Mouse (Mus musculus) kidney, embryonic 15.5 days (tissue): ENCODE measurements at regions not wholly inside any gene's neighbourhood (a gene's known extent, or its start where the extent isn't known, plus 50 kb on each side); places are given as distances from the start of the nearest gene placed in this dataset.
A peak's percentile ranks its signal among the peaks of the same experiment; 100 is the strongest.

ENCODE experiments used
- ATAC-seq: fragments of 200-750 bp; cut with Nextera tagmentation; replicated peaks from 2 replicates; pipeline ENCODE4 v1.8.0; 2017; ENCODE audit warnings: moderate TSS enrichment; ENCODE audit not compliant: low FRiP score
- H3K27ac ChIP-seq: fragments of 300-500 bp; sonication (generic); 2 replicates; pipeline ENCODE4 v1.5.1; 2015; ENCODE audit warnings: mild to moderate bottlenecking, inconsistent platforms
- H3K27me3 ChIP-seq: fragments of 300-500 bp; sonication (generic); 2 replicates; pipeline ENCODE4 v1.6.1; 2015; ENCODE audit warnings: inconsistent platforms
- H3K36me3 ChIP-seq: fragments of 300-500 bp; sonication (generic); 2 replicates; pipeline ENCODE4 v1.6.1; 2015; ENCODE audit warnings: inconsistent platforms
- H3K4me1 ChIP-seq: fragments of 300-500 bp; sonication (generic); 2 replicates; pipeline ENCODE4 v1.6.1; 2015; ENCODE audit warnings: inconsistent platforms
- H3K4me2 ChIP-seq: fragments of 300-500 bp; sonication (generic); 2 replicates; pipeline ENCODE4 v1.6.1; 2015; ENCODE audit warnings: moderate library complexity, mild to moderate bottlenecking, inconsistent platforms
- H3K4me3 ChIP-seq: fragments of 300-500 bp; sonication (generic); replicated peaks from 2 replicates; pipeline ENCODE4 v1.5.1; 2015; ENCODE audit warnings: mild to moderate bottlenecking, inconsistent platforms
- H3K9ac ChIP-seq: fragments of 300-500 bp; sonication (generic); 2 replicates; pipeline ENCODE4 v1.6.1; 2015; ENCODE audit warnings: mild to moderate bottlenecking, inconsistent platforms
- H3K9me3 ChIP-seq: fragments of 300-500 bp; sonication (generic); replicated peaks from 2 replicates; pipeline ENCODE4 v1.6.1; 2016; ENCODE audit warnings: inconsistent platforms
- WGBS: fragments of 180-500 bp; shearing (Covaris S2); methylation state at CpG from one replicate; pipeline ENCODE4 v1.1.7; 2015; ENCODE audit warnings: mixed read lengths; 5-methylcytosine and 5-hydroxymethylcytosine counted together

DNA sequence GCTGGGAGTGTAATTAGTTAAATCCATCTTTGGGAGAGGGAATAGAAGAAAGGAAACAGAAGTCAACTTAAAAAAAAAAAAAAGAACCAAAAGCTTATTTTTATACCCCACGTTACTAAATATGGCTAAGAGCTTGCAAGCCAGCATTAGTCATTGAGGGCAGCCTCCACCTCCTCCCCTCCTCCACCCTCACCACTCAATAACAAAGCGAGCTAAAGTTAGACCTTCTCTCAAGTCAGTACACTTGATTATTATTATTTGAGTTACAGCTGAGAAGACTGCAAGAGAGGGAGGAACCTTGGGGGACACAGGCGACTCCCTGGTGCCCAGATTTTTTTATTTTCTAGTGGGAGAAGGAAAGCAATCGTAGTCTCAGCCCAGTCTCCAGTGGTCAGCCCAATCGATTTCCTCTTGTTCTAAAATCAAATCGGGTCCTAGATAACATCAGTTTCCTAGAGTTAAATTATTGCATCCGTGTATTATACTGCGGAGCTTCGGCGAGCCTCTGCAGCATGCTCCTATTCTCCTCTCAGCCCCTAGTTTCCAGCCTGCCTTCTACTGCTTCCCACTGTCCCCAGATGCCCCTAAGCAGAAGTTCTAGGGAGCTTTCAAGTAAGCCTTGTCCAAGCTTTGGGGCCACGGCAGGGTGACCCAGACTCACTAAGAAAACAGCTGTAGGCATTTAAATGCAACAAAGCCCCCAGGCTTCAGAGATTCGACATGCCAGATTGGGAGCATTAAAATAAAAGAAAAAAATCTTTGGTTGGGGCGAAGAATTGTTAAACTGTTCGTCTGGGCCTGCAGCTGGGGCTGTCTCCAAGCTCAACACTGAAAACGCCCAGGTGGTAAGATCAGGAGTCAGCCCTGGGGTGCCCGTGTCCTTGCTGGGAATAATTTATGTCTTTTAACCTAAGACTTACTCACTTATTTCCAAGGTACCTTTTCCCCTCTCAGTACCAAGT is 196.0 kb upstream of the BC052040 start:
- ATAC-seq, result peak; percentile 75
- peaks cover 21% of the 10 kb centered on the region for H3K4me1 ChIP-seq
- H3K36me3 ChIP-seq, result no peaks in the 10 kb centered on the region
- no peaks in the 10 kb centered on the region for H3K9me3 ChIP-seq
- H3K27me3 ChIP-seq, result no peaks in the 10 kb centered on the region
- H3K4me2 ChIP-seq, result peak overlapping the region; percentile 17
- no peak overlapping the region for H3K4me3 ChIP-seq
- H3K27ac ChIP-seq, result peak overlapping the region; percentile 87
- H3K9ac ChIP-seq, result no peak overlapping the region
- 27% methylated on average over 16 of the region's 16 CpGs for WGBS

DNA sequence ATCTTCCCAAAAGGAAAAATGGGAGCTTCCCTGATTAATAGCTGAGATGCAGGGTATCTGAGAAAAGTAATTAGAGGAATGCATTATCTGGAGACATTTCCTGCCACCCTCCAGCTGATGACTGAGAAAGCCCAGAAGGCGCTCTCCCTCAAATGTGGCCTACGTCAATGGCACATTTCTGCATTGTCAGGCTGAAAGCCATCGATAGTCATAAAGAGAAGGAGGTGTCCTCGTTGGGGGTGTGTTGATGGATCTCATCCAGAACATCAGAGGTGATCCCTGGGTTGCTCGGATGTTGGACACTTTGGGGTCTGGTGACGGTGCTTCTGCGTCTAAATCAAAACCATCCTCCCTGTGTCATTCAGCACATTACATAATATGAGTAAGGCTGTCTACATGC is 189.9 kb upstream of the BC052040 start:
- no peaks in the 10 kb centered on the region for H3K9me3 ChIP-seq
- no peaks in the 10 kb centered on the region for H3K36me3 ChIP-seq
- H3K27ac ChIP-seq, result 0 out of 2 replicates have a peak overlapping the region, but pooled peaks have one; percentile 5
- H3K4me3 ChIP-seq, result no peak overlapping the region
- H3K9ac ChIP-seq, result no peak overlapping the region
- WGBS, result 74% methylated on average over 7 of the region's 7 CpGs
- H3K4me2 ChIP-seq, result no peak overlapping the region
- H3K4me1 ChIP-seq, result 0 out of 2 replicates have a peak, but pooled peaks cover 16% of the 10 kb centered on the region
- no peak for ATAC-seq
- H3K27me3 ChIP-seq, result no peaks in the 10 kb centered on the region

DNA sequence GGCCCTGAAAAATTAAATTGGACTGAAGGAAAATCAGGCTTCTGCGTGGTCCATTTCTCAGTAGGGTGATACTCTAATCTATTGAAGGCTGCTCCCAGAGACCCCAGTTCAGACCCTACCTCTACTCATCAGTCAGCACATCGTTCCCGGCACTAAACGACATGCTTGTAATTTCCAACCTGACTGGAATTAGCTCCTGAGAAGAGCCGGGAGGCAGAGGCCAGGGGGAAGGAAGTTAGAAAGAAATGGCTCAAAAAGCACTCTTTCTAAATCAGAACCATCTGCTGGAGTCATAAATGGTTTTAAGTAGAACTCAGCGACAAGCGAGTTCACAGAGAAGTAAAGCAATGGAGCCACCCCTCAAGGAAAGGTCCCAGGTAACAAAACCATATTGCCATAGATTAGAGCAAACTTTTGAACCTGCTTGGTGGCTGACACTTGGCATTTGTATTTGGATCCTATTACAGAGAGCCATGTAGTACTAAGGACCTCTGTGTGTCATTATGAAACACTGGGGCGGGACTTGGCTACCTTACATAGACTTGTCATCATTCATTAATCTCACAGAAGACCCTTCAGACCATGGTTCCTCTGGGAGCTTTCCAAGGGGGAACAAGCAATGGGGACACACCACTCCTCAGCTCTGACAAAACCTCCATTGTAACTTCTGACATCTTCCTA is 189.3 kb upstream of the BC052040 start:
- no peak overlapping the region for H3K4me2 ChIP-seq
- H3K4me1 ChIP-seq, result 0 out of 2 replicates have a peak, but pooled peaks cover 13% of the 10 kb centered on the region
- no peaks in the 10 kb centered on the region for H3K27me3 ChIP-seq
- 53% methylated on average over 8 of the region's 8 CpGs for WGBS
- no peak overlapping the region for H3K9ac ChIP-seq
- no peaks in the 10 kb centered on the region for H3K9me3 ChIP-seq
- no peaks in the 10 kb centered on the region for H3K36me3 ChIP-seq
- peak overlapping the region; percentile 5; the same call in 1 of the 2 replicates for H3K27ac ChIP-seq
- ATAC-seq, result no peak
- no peak overlapping the region for H3K4me3 ChIP-seq

DNA sequence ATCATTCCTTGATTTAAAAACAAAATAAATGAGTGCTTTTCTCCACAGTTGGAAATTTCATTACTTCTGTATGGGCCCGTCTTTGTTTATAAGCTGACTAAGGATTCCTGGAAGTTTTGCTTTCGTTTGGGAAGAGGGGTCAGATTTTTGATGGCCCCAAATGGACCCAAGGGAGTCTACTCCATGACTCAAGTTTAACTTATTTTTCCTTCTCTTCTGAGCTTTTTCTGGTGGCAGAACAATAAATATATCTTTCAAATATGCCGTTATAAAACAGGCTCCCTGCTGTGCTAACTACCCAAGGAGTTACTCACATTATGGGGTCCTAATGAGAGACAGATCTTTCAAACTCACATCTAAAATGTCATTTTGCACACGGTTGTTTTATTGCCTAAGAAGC is 187.4 kb upstream of the BC052040 start:
- Histone ChIP-seq H3K27ac (peak overlapping the region; percentile 73; the same call in 1 of the 2 replicates), H3K9ac (no peak overlapping the region), H3K27me3 (no peaks in the 10 kb centered on the region), H3K4me2 (0 out of 2 replicates have a peak overlapping the region, but pooled peaks have one; percentile 5), H3K4me1 (0 out of 2 replicates have a peak, but pooled peaks cover 13% of the 10 kb centered on the region), H3K36me3 (no peaks in the 10 kb centered on the region), H3K4me3 (no peak overlapping the region), H3K9me3 (no peaks in the 10 kb centered on the region)
- peak; percentile 40; the same call in 1 of the 2 replicates for ATAC-seq
- 13% methylated on average over 4 of the region's 4 CpGs for WGBS

DNA sequence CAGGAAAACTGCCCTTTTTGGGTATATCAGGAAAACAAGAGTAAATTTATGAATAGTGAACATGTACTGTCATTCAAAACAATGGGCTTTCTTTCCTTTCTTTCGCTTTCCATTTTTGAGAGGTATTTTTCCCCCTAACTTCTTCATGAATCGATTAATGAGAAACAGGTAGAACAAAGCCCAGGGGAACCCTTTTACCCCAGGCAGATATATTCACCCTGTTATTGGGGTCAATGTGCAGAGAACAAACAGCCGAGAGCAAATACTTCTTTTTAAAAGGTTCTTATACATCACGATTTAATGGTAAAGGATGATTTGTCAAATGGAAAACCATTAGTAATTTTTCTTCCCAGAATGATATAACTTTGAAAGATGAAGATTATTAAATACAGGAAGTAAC is 183.0 kb upstream of the BC052040 start:
- H3K4me1 ChIP-seq, result 0 out of 2 replicates have a peak, but pooled peaks cover 3% of the 10 kb centered on the region
- WGBS, result 66% methylated on average over 4 of the region's 4 CpGs
- H3K9me3 ChIP-seq, result no peaks in the 10 kb centered on the region
- H3K9ac ChIP-seq, result no peak overlapping the region
- H3K27ac ChIP-seq, result no peak overlapping the region
- no peak overlapping the region for H3K4me3 ChIP-seq
- no peak overlapping the region for H3K4me2 ChIP-seq
- ATAC-seq, result no peak
- no peaks in the 10 kb centered on the region for H3K27me3 ChIP-seq
- no peaks in the 10 kb centered on the region for H3K36me3 ChIP-seq

DNA sequence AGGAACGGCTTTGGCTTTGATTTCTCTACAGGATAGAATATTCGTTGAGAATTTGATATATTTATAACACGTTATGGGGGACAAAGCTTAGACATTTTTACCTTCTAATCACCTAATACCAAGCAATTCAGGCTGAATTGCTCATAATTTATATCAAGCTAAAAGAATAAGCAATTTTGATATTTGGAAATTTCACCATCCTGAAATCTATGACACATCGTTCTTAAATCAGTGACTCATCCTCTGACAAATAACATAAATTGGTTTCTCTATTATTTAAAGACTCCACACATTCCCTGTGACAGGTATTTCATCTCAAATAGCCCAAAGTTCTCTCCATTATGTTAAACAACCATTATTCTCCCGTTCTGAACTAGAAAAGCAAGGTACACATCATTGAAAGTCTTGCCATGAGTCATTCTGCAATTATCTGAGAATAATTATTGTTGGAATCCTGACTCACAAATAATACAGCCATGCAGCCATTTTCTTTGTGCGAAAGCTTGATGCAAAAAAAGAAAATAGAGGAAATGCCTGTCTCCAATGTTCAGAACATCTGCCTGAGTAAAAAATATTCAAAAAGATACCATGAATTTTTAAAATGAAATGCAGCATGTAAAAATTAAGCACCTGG is 182.3 kb upstream of the BC052040 start:
- Histone ChIP-seq H3K9me3 (no peaks in the 10 kb centered on the region), H3K4me3 (no peak overlapping the region), H3K4me1 (no peaks in the 10 kb centered on the region), H3K36me3 (no peaks in the 10 kb centered on the region), H3K27me3 (no peaks in the 10 kb centered on the region), H3K27ac (no peak overlapping the region), H3K9ac (no peak overlapping the region), H3K4me2 (no peak overlapping the region)
- WGBS, result 81% methylated on average over 6 of the region's 6 CpGs
- ATAC-seq, result no peak

DNA sequence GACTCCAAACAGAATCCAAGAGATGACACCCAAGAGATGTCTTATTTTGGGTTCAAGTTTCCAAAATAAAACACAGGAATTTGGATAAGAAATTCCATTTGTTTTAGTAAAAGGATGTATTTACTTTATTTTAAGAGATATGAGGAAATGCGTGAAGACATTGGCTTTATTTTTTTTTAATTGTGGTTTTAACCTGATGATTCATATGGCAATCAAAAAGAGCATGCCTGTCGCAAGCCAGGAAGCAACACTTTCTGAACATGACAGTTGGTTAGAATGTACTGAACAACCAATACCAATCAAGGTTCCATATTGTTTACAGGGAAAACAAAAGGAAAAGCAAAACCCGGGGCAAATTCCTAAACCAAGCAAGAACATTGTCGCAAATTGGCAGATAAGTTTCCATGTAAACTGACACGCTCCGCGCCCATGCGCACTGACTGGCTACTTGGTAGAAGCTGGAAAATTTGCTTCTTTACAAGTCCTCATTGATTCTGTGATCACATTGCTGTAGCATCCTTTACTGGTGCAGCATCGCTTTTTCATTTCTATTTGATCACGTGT is 181.4 kb upstream of the BC052040 start:
- 88% methylated on average over 10 of the region's 10 CpGs for WGBS
- no peaks in the 10 kb centered on the region for H3K4me1 ChIP-seq
- no peak for ATAC-seq
- H3K9me3 ChIP-seq, result no peaks in the 10 kb centered on the region
- H3K4me3 ChIP-seq, result no peak overlapping the region
- H3K36me3 ChIP-seq, result no peaks in the 10 kb centered on the region
- H3K9ac ChIP-seq, result no peak overlapping the region
- no peaks in the 10 kb centered on the region for H3K27me3 ChIP-seq
- no peak overlapping the region for H3K27ac ChIP-seq
- no peak overlapping the region for H3K4me2 ChIP-seq

DNA sequence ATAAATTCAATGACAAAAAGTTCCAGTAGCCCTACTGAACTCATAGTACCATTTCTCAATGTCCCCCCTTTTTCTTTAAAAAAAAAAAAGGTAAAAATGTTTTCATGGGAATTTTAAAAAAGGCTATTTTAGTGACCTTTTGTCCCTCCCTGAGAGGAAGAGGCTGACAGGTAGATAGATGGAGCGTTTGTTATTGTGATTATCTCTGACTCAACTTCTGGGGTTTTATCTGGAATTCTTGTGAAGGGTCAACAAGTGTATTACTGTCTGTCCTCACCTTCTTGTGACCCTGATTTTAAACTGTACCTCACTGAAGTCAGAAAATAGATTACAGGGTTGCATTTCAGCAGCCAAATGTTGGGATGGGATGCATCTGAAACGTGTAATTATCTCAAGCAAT is 179.3 kb upstream of the BC052040 start:
- Histone ChIP-seq H3K36me3 (no peaks in the 10 kb centered on the region), H3K27me3 (no peaks in the 10 kb centered on the region), H3K9ac (no peak overlapping the region), H3K9me3 (no peaks in the 10 kb centered on the region), H3K4me3 (no peak overlapping the region), H3K27ac (no peak overlapping the region), H3K4me2 (no peak overlapping the region), H3K4me1 (no peaks in the 10 kb centered on the region)
- WGBS, result 24% methylated on average over 2 of the region's 2 CpGs
- ATAC-seq, result no peak

DNA sequence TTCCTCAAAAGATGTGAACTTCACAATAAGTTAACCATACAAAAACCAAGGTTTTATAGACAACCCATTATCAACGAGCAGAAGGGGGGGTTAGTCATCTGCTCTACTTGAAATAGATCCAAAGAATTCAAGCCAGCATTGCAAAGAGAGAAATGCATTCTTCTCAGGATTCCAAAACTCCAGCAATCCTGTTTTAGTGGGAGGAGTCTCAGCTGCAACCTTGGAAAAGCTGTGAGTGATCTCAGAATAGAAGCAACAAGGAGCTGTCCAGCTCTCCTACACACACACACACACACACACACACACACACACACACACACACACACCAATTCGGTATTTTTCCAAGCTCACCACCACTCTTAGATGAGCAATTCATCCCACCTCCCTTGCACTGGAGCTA is 149.0 kb upstream of the BC052040 start:
- H3K36me3 ChIP-seq, result no peaks in the 10 kb centered on the region
- no peak for ATAC-seq
- no peak overlapping the region for H3K4me2 ChIP-seq
- 41% methylated on average over 2 of the region's 2 CpGs for WGBS
- H3K9ac ChIP-seq, result no peak overlapping the region
- no peaks in the 10 kb centered on the region for H3K27me3 ChIP-seq
- peak overlapping the region; percentile 34 for H3K27ac ChIP-seq
- 0 out of 2 replicates have a peak, but pooled peaks cover 9% of the 10 kb centered on the region for H3K4me1 ChIP-seq
- H3K4me3 ChIP-seq, result no peak overlapping the region
- H3K9me3 ChIP-seq, result no peaks in the 10 kb centered on the region

DNA sequence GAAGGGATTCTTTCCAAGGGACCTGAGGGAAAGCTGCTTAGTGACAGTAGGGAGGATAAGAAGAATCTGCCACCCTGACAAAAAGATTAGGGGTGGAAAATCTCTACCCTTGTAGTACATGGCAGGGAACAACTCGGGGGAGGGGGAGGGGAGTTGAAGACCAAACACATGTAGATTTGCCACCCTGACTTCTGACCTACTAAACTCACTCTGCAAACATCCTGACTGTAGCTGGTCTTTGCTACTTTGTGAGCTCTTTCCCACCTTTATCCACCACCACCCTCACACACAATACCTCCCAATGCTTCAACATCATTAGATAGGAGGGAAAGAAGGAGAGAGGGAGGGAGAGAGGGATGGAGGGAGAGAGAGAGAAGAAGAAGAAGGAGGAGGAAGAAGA is 140.4 kb upstream of the BC052040 start:
- Histone ChIP-seq H3K27me3 (no peaks in the 10 kb centered on the region), H3K27ac (no peak overlapping the region), H3K9me3 (no peaks in the 10 kb centered on the region), H3K4me3 (no peak overlapping the region), H3K4me1 (no peaks in the 10 kb centered on the region), H3K36me3 (no peaks in the 10 kb centered on the region), H3K4me2 (no peak overlapping the region), H3K9ac (no peak overlapping the region)
- no peak for ATAC-seq
- 37% methylated on average over 1 of the region's 1 CpGs for WGBS

DNA sequence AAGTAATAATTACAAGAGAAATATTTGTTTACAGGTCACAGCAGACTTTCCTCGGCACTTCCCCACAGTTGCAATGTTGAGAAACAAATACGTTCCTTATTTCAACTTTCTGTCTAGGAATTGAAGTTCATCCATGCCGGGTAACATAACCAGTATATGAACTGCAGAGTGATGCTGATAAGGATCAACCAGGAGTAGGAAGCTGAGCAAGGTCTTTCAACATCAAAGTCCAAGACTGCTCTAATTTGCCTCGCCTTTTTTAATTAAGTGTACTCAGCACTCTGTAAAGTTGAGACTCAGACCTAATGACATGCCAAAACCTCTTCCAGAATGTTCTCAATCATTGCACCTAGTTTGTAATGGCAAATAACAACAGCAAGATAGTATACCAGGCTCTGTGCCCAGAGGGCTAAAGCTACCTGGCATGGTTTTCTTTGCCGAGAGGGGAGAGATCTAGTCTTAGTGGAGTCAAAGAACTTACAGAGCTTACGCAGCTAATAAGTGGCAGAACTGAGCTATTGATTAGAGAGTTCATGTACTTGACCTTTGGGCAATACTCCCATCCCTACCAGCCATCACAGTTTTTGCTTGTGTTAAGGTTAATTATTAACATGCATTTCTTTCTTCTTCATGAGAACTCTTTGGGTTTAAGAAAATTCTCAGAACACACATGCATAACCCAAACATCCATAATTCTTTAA is 131.6 kb upstream of the BC052040 start:
- Histone ChIP-seq H3K9me3 (no peaks in the 10 kb centered on the region), H3K4me2 (no peak overlapping the region), H3K4me1 (no peaks in the 10 kb centered on the region), H3K27ac (no peak overlapping the region), H3K27me3 (no peaks in the 10 kb centered on the region), H3K36me3 (no peaks in the 10 kb centered on the region), H3K9ac (no peak overlapping the region), H3K4me3 (no peak overlapping the region)
- 87% methylated on average over 6 of the region's 6 CpGs for WGBS
- ATAC-seq, result no peak
